Mouse (Mus musculus): ENCODE results near the gene Dnm3. TPM values are rescaled to one million over a fixed set of nuclear protein-coding genes. Genes with fewer than 3 reads are reported as not detected.
"Not testable (repeated sequence)": the region's sequence is repeated elsewhere in the genome, so short reads cannot be mapped to it uniquely, and the experiment has no call there.

Gene Dnm3
- polyA plus RNA-seq, 1 experiment from 2014 or later, result 30.4 TPM

DNA sequence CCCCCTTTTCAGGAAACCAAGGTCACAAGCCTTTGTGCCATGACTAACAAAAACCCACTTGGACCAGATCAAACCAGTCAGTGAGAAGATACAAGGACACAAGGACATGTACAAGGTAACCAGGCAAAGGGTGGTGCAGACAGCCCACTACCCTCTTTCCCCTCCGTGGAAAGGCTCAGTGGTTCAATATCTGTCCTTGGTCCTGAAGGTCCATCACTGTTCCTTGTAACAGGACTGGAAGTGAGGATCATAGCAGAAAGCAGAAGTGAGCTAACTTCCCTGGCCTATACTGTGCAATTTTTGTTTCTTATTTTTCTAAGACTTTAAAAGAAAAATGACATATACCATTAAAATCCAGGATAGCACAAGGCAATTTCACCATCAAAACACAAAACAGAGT, 64.0 kb downstream of the Dnm3 start:
- H3K27ac ChIP-seq (replicated peaks), result no peak overlapping the region
- 48% methylated on average over 1 of the region's 1 CpGs for WGBS

DNA sequence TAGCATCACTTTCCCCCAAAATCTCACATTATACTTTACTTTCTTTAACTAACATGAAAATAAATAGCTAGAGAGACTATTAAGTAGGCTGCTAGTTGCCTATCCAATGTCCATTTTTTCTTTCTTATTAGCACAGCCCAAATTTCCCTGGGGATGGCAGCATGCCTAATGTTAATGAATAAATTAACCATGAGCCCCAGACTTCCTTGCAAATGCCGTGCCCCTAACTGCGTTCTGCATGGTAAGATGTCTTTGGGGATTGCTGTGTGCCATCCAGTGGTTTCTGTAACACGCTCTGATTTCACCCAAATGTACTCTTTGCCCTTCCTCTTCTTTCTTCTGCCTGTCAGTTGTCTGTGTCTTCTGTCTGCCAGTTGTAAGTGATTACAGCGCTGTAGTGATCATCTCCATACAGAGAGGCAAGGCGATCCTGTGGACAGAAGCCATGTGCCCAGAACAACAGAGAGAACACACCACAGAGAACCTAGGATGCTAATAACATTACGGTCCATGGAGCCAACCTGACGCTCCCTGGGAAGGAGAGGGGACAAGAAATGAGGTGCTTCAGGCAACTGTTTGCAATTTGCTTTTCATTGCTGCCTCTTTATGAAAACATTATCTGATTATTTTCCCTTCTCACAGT, 64.9 kb downstream of the Dnm3 start:
- no peaks in the 10 kb centered on the region for H3K27me3 ChIP-seq
- no peak overlapping the region for H3K9ac ChIP-seq (replicated peaks)
- peaks cover 24% of the 10 kb centered on the region for H3K4me1 ChIP-seq
- no peaks in the 10 kb centered on the region for H3K9me3 ChIP-seq
- no peak overlapping the region; the same call in 1 of the 2 replicates for H3K4me2 ChIP-seq (replicated peaks)
- no peak overlapping the region for H3K4me3 ChIP-seq
- H3K36me3 ChIP-seq, result no peaks in the 10 kb centered on the region
- ATAC-seq (replicated peaks), result no peak; the same call in 1 of the 2 replicates
- no peak overlapping the region for H3K27ac ChIP-seq (replicated peaks)
- 38% methylated on average over 7 of the region's 7 CpGs for WGBS

More for the DNA sequence above, 64.0 kb downstream of the Dnm3 start:
- H3K4me2 ChIP-seq (replicated peaks), result no peak overlapping the region
- no peaks in the 10 kb centered on the region for H3K36me3 ChIP-seq
- H3K9ac ChIP-seq (replicated peaks), result no peak overlapping the region
- H3K4me3 ChIP-seq, result no peak overlapping the region
- H3K4me1 ChIP-seq, result peaks cover 24% of the 10 kb centered on the region
- no peak for ATAC-seq (replicated peaks)
- no peaks in the 10 kb centered on the region for H3K27me3 ChIP-seq
- H3K9me3 ChIP-seq, result no peaks in the 10 kb centered on the region

DNA sequence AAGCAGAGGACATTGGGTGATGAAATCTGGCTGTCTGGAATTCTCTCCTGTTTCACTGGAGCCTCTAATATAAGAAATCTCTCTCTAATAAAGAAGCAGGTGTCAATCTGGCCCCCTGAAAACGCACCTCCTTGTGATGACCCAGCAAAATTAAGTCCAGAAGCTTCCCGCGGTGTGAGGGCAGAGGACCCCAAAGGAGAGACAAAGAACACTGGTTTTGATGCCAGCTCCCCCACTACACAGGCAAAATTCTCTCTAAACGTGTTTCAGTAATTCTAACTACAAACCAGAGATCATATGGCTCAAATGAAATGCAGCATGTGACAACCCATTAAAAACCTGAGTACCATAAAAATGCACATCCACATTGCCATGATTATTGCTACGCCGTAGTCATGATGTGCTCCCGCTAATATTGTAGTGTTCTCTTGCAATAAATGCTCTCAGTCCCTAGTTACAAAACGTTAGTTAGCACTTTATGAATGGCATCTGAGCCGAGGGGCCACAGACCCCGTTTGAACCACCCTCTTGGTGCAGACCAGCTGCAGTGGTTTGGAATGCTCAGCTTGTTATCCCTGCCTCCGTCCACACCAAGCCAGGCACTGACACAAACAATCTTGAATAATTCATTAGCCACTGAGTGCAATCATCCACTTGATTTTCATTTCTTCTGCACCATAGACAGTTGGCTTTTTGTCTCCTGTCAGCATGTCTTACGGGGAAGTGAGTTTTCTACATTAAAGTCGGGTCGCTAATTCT, 67.4 kb downstream of the Dnm3 start:
- ATAC-seq (replicated peaks), result peak; percentile 80
- H3K27me3 ChIP-seq, result no peaks in the 10 kb centered on the region
- H3K9ac ChIP-seq (replicated peaks), result no peak overlapping the region
- H3K4me1 ChIP-seq, result peaks cover 19% of the 10 kb centered on the region
- H3K36me3 ChIP-seq, result no peaks in the 10 kb centered on the region
- no peaks in the 10 kb centered on the region for H3K9me3 ChIP-seq
- 39% methylated on average over 14 of the region's 14 CpGs for WGBS
- 0 out of 2 replicates have a peak overlapping the region, but pooled peaks have one; percentile 7 for H3K4me2 ChIP-seq (replicated peaks)
- H3K27ac ChIP-seq (replicated peaks), result peak overlapping the region; percentile 58; the same call in 1 of the 2 replicates
- H3K4me3 ChIP-seq, result no peak overlapping the region

DNA sequence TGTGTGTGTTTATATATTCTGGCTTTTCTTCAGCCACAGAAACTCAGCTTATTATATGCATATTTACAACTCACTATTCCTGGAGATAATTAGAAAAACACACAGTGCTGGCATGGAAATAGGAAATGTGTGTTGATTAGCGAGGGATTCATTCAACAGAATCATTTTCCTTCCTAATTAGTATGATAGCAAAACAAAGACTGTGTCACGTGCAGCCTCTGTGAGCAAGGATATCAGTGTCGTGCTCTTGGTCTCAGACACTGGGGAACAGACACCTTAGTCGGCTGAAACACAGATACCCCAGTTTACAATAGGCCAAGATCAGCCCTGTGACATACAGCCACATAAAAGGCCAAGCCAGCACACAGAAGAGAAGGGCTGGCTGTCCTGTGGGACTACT, 83.3 kb downstream of the Dnm3 start:
- Histone ChIP-seq H3K4me1 (peaks cover 4% of the 10 kb centered on the region; the same call in 1 of the 2 replicates), H3K9ac (replicated peaks) (no peak overlapping the region), H3K4me2 (replicated peaks) (no peak overlapping the region), H3K27ac (replicated peaks) (0 out of 2 replicates have a peak overlapping the region, but pooled peaks have one; percentile 40), H3K4me3 (no peak overlapping the region), H3K27me3 (no peaks in the 10 kb centered on the region), H3K36me3 (no peaks in the 10 kb centered on the region), H3K9me3 (no peaks in the 10 kb centered on the region)
- peak; percentile 63; the same call in 1 of the 2 replicates for ATAC-seq (replicated peaks)
- 9% methylated on average over 4 of the region's 4 CpGs for WGBS

DNA sequence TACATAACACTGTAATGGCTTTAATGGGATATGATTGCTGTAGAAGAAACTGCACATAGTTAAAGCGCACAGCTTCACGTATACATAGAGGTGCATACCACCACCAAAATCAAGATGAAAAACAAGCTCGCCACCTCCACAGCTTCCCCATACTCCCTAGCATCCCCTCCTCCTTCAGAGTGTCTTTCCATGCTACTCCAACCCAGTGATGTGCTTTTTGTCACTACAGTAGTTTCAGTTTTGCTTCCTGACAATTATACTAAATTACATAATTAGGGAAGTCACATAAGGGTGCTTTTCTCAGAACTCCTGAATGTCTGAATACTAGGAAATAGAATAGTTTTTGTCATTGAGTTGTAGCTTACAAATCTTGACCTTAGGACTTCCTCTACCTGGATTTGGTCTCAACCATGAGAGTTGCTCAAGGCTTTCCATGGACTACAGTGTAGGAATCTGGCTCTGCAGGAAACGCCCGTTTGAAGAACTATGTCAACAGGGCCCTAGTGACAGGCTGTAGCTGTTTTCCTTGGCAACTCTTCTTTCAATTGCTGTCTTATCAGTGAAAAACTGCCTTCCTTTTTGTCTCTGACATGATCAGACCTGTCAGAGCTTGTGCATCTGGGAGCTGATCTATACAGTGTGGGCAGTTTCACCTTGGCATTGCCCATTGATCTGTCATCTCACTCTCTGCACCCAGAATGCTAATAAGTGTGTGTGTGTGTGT, 89.2 kb downstream of the Dnm3 start:
- no peaks in the 10 kb centered on the region for H3K9me3 ChIP-seq
- 91% methylated on average over 5 of the region's 5 CpGs for WGBS
- H3K27ac ChIP-seq (replicated peaks), result no peak overlapping the region
- no peak overlapping the region for H3K4me2 ChIP-seq (replicated peaks)
- no peaks in the 10 kb centered on the region for H3K27me3 ChIP-seq
- H3K4me1 ChIP-seq, result no peaks in the 10 kb centered on the region
- no peaks in the 10 kb centered on the region for H3K36me3 ChIP-seq
- no peak overlapping the region for H3K4me3 ChIP-seq
- no peak overlapping the region for H3K9ac ChIP-seq (replicated peaks)
- ATAC-seq (replicated peaks), result no peak

DNA sequence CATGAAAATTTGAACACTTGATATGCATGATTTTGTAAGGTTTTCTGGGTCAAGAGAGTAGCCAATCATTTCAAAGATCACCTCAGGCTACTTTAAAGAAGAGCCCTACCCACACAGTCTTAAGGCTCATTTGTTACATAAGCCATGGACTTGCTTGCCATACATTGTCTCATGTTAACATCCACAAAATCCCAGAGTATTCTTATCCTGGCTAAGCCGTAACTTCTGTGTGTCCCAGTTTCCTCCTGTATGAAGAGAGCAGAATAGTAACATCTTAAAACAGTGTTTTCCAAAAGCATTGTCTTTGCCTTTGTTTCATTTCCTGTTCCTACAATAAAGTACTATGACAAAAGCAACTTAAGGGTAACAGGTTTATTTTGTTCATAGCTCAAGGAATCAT, 104.8 kb downstream of the Dnm3 start:
- H3K4me2 ChIP-seq (replicated peaks); H3K9ac ChIP-seq (replicated peaks); H3K9me3 ChIP-seq; H3K27me3 ChIP-seq; H3K4me1 ChIP-seq; ATAC-seq (replicated peaks); H3K36me3 ChIP-seq; H3K4me3 ChIP-seq; H3K27ac ChIP-seq (replicated peaks): not testable (repeated sequence)
- WGBS, result 86% methylated on average over 1 of the region's 1 CpGs

DNA sequence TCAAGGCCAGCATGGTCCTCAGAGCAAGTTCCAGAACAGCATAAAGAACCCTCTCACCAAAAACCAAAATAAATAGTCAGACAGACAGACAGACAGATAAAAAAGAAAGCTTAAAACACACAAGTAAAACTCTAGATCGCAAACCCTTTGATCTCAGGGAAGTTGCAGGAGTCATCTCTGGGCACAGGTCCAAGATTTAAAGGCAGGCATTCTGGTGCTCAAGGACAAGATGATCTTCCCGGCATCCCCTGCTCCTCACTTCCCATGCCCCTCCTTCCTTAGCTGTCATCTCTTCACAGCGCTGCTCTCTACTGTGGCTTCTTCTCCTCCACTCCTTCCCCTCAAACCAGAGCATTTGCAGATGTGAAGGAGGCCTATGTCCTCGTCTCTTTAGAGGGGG, 108.1 kb downstream of the Dnm3 start:
- no peaks in the 10 kb centered on the region for H3K9me3 ChIP-seq
- no peak overlapping the region for H3K27ac ChIP-seq (replicated peaks)
- H3K4me2 ChIP-seq (replicated peaks), result no peak overlapping the region
- no peaks in the 10 kb centered on the region for H3K4me1 ChIP-seq
- H3K4me3 ChIP-seq, result no peak overlapping the region
- H3K27me3 ChIP-seq, result no peaks in the 10 kb centered on the region
- no peak overlapping the region for H3K9ac ChIP-seq (replicated peaks)
- H3K36me3 ChIP-seq, result no peaks in the 10 kb centered on the region
- WGBS, result 65% methylated on average over 4 of the region's 4 CpGs
- no peak for ATAC-seq (replicated peaks)

DNA sequence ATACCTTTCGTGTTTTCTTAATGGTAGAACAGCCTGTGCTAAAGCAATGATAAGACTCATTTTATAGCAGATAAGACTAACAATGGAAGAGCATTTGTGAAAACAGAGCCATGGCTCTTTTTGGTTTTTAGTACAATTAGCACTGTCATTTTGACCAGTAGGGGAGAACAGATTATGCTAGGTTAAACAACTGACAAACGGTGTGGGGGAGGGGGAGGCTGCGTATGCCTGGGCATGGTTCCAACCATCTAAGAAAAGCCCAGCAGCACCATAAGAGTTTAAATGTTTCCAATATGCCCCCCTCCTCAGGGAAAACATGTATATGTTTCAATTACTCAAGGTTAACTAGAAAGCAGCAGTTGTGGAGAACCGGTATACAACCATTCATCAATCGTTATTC, 115.9 kb downstream of the Dnm3 start:
- Histone ChIP-seq H3K4me3 (no peak overlapping the region), H3K4me1 (peaks cover 23% of the 10 kb centered on the region), H3K9ac (replicated peaks) (no peak overlapping the region), H3K27ac (replicated peaks) (peak overlapping the region; percentile 34), H3K27me3 (no peaks in the 10 kb centered on the region), H3K9me3 (no peaks in the 10 kb centered on the region), H3K4me2 (replicated peaks) (no peak overlapping the region; the same call in 1 of the 2 replicates), H3K36me3 (no peaks in the 10 kb centered on the region)
- WGBS, result 21% methylated on average over 5 of the region's 5 CpGs
- peak; percentile 52 for ATAC-seq (replicated peaks)

DNA sequence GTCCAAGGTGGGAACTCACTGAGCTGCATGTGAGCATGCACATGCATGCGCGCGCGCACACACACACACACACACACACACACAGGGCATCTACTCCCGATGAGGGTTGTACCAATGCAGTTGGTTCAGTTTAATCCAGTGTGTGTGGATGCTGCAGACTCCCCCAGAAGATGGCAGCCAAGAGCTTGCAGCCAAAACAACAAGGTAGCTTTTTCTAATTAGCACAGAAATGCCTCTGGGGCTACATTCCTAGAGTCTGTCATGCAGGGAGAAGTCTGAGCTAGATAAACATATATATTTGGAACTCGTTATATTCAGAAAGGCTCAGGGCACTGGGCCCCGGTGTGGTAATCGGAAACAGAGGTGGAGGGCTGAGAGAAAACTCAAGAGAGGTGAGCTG, 118.6 kb downstream of the Dnm3 start:
- no peak overlapping the region for H3K4me3 ChIP-seq
- no peak overlapping the region for H3K4me2 ChIP-seq (replicated peaks)
- peak; percentile 62 for ATAC-seq (replicated peaks)
- H3K27me3 ChIP-seq, result no peaks in the 10 kb centered on the region
- H3K27ac ChIP-seq (replicated peaks), result no peak overlapping the region
- WGBS, result 53% methylated on average over 8 of the region's 8 CpGs
- H3K36me3 ChIP-seq, result no peaks in the 10 kb centered on the region
- H3K9ac ChIP-seq (replicated peaks), result no peak overlapping the region
- H3K4me1 ChIP-seq, result peaks cover 23% of the 10 kb centered on the region
- H3K9me3 ChIP-seq, result no peaks in the 10 kb centered on the region

DNA sequence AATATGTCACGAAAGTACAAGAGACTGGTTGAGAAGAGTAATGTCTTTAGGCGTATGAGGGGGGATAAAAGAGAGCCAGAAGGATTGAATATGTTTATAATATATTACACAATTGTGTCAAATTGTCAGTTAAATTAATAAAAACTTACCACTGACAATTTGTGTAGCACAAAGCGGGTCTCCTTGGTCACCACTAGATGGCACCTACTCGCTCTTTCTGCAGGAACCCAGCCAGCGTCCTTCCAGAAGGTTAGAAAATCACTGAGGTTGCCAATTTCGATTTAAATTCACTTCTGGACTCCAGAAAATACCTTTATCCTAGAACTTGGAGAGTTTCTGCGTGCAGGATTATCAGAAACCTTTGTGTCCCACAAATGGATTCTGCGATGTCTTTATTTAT, 119.8 kb downstream of the Dnm3 start:
- H3K9ac ChIP-seq (replicated peaks), result no peak overlapping the region
- 36% methylated on average over 8 of the region's 8 CpGs for WGBS
- H3K4me3 ChIP-seq, result no peak overlapping the region
- no peak overlapping the region for H3K27ac ChIP-seq (replicated peaks)
- no peaks in the 10 kb centered on the region for H3K27me3 ChIP-seq
- peaks cover 23% of the 10 kb centered on the region for H3K4me1 ChIP-seq
- H3K4me2 ChIP-seq (replicated peaks), result no peak overlapping the region
- ATAC-seq (replicated peaks), result 0 out of 2 replicates have a peak, but pooled peaks have one; percentile 7
- H3K9me3 ChIP-seq, result no peaks in the 10 kb centered on the region
- H3K36me3 ChIP-seq, result no peaks in the 10 kb centered on the region

DNA sequence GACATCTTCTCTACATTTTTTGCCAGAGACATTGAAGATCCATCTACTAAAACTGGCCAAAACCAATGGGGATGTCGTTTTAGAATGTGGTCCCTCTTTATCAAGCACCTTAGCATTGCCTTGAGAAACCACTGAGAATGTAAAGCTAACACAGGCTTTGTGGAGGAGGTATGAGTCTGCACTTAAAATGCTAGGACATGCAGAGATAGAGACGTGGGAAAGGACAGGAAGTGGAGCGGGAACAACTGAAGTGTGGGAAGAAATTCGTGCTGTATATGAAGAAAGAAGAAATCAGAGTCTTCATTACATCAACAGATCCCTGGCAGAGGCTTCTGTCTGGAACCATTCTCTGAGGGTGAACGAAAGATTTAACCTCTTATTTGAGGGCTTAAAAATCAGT, 121.4 kb downstream of the Dnm3 start:
- no peak overlapping the region for H3K9ac ChIP-seq (replicated peaks)
- no peaks in the 10 kb centered on the region for H3K9me3 ChIP-seq
- no peak overlapping the region for H3K4me2 ChIP-seq (replicated peaks)
- peaks cover 7% of the 10 kb centered on the region for H3K4me1 ChIP-seq
- no peak overlapping the region for H3K27ac ChIP-seq (replicated peaks)
- WGBS, result 87% methylated on average over 5 of the region's 5 CpGs
- ATAC-seq (replicated peaks), result no peak
- no peak overlapping the region for H3K4me3 ChIP-seq
- no peaks in the 10 kb centered on the region for H3K36me3 ChIP-seq
- no peaks in the 10 kb centered on the region for H3K27me3 ChIP-seq

DNA sequence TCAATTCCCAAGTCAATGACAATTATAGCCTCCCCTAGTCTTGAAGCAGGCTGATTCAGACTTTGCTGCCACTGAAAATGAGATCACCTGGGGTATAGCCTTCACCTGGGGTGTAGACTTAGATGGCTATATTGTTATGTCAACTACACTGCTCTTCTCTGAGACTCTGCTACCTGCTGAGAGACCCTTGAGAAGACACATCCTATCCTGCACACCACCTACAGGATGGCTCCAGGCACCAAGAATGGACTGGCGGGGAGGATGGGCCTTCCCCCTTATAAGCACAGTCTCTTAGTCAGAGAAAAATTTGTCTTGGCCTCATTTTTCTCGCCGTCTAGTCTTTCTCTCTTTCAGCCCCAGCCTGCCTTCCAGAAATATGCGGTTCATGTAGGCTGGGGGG, 123.1 kb downstream of the Dnm3 start:
- H3K36me3 ChIP-seq, result no peaks in the 10 kb centered on the region
- H3K9me3 ChIP-seq, result no peaks in the 10 kb centered on the region
- H3K4me3 ChIP-seq, result no peak overlapping the region
- no peaks in the 10 kb centered on the region for H3K27me3 ChIP-seq
- no peak overlapping the region for H3K4me2 ChIP-seq (replicated peaks)
- H3K9ac ChIP-seq (replicated peaks), result no peak overlapping the region
- WGBS, result 81% methylated on average over 4 of the region's 4 CpGs
- 0 out of 2 replicates have a peak, but pooled peaks cover 2% of the 10 kb centered on the region for H3K4me1 ChIP-seq
- H3K27ac ChIP-seq (replicated peaks), result no peak overlapping the region
- no peak for ATAC-seq (replicated peaks)
